Mouse (Mus musculus) megakaryocyte, embryonic 14.5 days (primary cell): ENCODE measurements around the gene Exoc4.

Experiments
- FLI1 ChIP-seq: IDR thresholded peaks from 2 replicates; pipeline ENCODE4 v1.6.1; 2012; ENCODE audit warnings: low read length, inconsistent platforms, mixed read lengths
- GATA1 ChIP-seq: IDR thresholded peaks from 3 replicates; pipeline ENCODE4 v1.6.1; 2012; ENCODE audit warnings: mixed read lengths, low read length, inconsistent platforms, borderline replicate concordance

DNA sequence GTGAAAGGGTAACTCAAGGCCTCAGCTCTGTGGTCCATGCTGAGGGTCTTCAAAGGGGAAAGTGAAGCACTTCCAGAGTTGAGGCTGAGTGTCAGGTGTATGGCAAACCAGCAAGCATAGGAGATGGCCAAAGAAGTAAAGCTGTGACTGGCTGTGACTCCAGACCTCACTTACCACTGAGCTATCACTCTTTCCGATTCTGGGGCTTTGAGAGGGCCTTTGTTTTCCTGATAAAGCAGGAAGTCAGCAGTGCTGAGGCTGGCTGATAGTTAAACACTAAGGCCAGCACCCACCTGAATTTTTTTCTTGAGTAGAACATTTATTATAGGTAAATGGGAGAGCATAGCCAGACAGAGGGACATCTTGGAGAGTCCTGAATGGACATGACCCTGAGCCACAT lies 656.2 kb downstream of the Exoc4 start:
- TF ChIP-seq FLI1: no peak
- no peak for TF ChIP-seq GATA1
